Mouse (Mus musculus) lung, embryonic 15.5 days (tissue): ENCODE results near the gene Kras. TPM values are rescaled to one million over a fixed set of nuclear protein-coding genes. Genes with fewer than 3 reads are reported as not detected.

Experiments used
- ATAC-seq: fragments of 200-750 bp; cut with Nextera tagmentation; 2 replicates; pipeline ENCODE4 v1.8.0; 2017; ENCODE audit warnings: moderate number of reproducible peaks, borderline replicate concordance; ENCODE audit not compliant: low FRiP score, low TSS enrichment; ENCODE audit errors: extremely low read depth
- H3K27ac ChIP-seq: fragments of 300-500 bp; sonication (generic); 2 replicates; pipeline ENCODE4 v1.5.1; 2015; ENCODE audit warnings: moderate library complexity, mild to moderate bottlenecking, inconsistent platforms
- H3K27me3 ChIP-seq: fragments of 300-500 bp; sonication (generic); 2 replicates; pipeline ENCODE4 v1.6.1; 2015; ENCODE audit warnings: inconsistent platforms
- H3K36me3 ChIP-seq: fragments of 300-500 bp; sonication (generic); 2 replicates; pipeline ENCODE4 v1.6.1; 2015; ENCODE audit warnings: inconsistent platforms
- H3K4me1 ChIP-seq: fragments of 300-500 bp; sonication (generic); 2 replicates; pipeline ENCODE4 v1.6.1; 2015; ENCODE audit warnings: inconsistent platforms
- H3K4me2 ChIP-seq: fragments of 300-500 bp; sonication (generic); 2 replicates; pipeline ENCODE4 v1.6.1; 2015; ENCODE audit warnings: inconsistent platforms, mild to moderate bottlenecking, moderate library complexity
- H3K4me3 ChIP-seq: fragments of 300-500 bp; sonication (generic); 2 replicates; pipeline ENCODE4 v1.5.1; 2015; ENCODE audit warnings: mild to moderate bottlenecking, inconsistent platforms
- H3K9ac ChIP-seq: fragments of 300-500 bp; sonication (generic); 2 replicates; pipeline ENCODE4 v1.6.1; 2015; ENCODE audit warnings: inconsistent platforms
- H3K9me3 ChIP-seq: fragments of 300-500 bp; sonication (generic); 2 replicates; pipeline ENCODE4 v1.6.1; 2016; ENCODE audit warnings: inconsistent platforms
- WGBS: fragments of 180-500 bp; shearing (Covaris S2); methylation state at CpG from one replicate; pipeline ENCODE4 v1.1.7; 2015; 5-methylcytosine and 5-hydroxymethylcytosine counted together
- polyA plus RNA-seq: library from polyadenylated mRNA; unstranded; fragments of >200 nt; fragmentation: Nextera tagmentation; extraction: Ambion mirVana; gene quantifications from 2 replicates; pipeline ENCODE4 v1.2.1, GENCODE M21; 2015

Gene Kras
- polyA plus RNA-seq, 1 experiment from 2014 or later: 99.5 TPM

- Histone ChIP-seq H3K4me1 (peaks cover 17% of the 10 kb centered on the region; the same call in 1 of the 2 replicates), H3K36me3 (peaks cover 25% of the 10 kb centered on the region), H3K9ac (no peak overlapping the region), H3K27me3 (no peaks in the 10 kb centered on the region), H3K27ac (no peak overlapping the region), H3K9me3 (no peaks in the 10 kb centered on the region), H3K4me3 (no peak overlapping the region), H3K4me2 (no peak overlapping the region)
- ATAC-seq: no peak
- WGBS: 80% methylated on average over 5 of the region's 5 CpGs
Measured at GRCm38 (mm10) chr6:145246841-145247240, 3.2 kb downstream of the Kras start.

- Histone ChIP-seq H3K27me3 (no peaks in the 10 kb centered on the region), H3K4me2 (no peak overlapping the region), H3K4me3 (no peak overlapping the region), H3K27ac (no peak overlapping the region), H3K36me3 (peaks cover 51% of the 10 kb centered on the region), H3K9ac (no peak overlapping the region), H3K9me3 (no peaks in the 10 kb centered on the region), H3K4me1 (no peaks in the 10 kb centered on the region)
- 28% methylated on average over 1 of the region's 1 CpGs for WGBS
- ATAC-seq: no peak
Measured at GRCm38 (mm10) chr6:145242521-145242920, 7.5 kb downstream of the Kras start.

GRCm38 (mm10) chr6:145240285-145240684, 9.8 kb downstream of the Kras start:
- H3K9ac ChIP-seq: no peak overlapping the region
- peaks cover 45% of the 10 kb centered on the region for H3K36me3 ChIP-seq
- H3K4me1 ChIP-seq: no peaks in the 10 kb centered on the region
- no peaks in the 10 kb centered on the region for H3K27me3 ChIP-seq
- WGBS: 78% methylated on average over 6 of the region's 6 CpGs
- no peak overlapping the region for H3K27ac ChIP-seq
- no peak overlapping the region for H3K4me2 ChIP-seq
- no peaks in the 10 kb centered on the region for H3K9me3 ChIP-seq
- H3K4me3 ChIP-seq: no peak overlapping the region
- no peak for ATAC-seq

GRCm38 (mm10) chr6:145237148-145237547, 12.9 kb downstream of the Kras start:
- Histone ChIP-seq H3K4me2 (no peak overlapping the region), H3K4me3 (no peak overlapping the region), H3K4me1 (no peaks in the 10 kb centered on the region), H3K27me3 (no peaks in the 10 kb centered on the region), H3K9me3 (no peaks in the 10 kb centered on the region), H3K27ac (no peak overlapping the region), H3K36me3 (peaks cover 30% of the 10 kb centered on the region), H3K9ac (no peak overlapping the region)
- ATAC-seq: no peak
- 68% methylated on average over 4 of the region's 4 CpGs for WGBS

- H3K27ac ChIP-seq: no peak overlapping the region
- no peak for ATAC-seq
- H3K36me3 ChIP-seq: peaks cover 26% of the 10 kb centered on the region
- no peak overlapping the region for H3K4me3 ChIP-seq
- no peaks in the 10 kb centered on the region for H3K27me3 ChIP-seq
- no peaks in the 10 kb centered on the region for H3K9me3 ChIP-seq
- no peaks in the 10 kb centered on the region for H3K4me1 ChIP-seq
- no peak overlapping the region for H3K9ac ChIP-seq
- H3K4me2 ChIP-seq: no peak overlapping the region
- 84% methylated on average over 6 of the region's 6 CpGs for WGBS
Measured at GRCm38 (mm10) chr6:145235367-145235766, 14.7 kb downstream of the Kras start.

- no peak overlapping the region for H3K9ac ChIP-seq
- 64% methylated on average over 1 of the region's 1 CpGs for WGBS
- no peak overlapping the region for H3K4me3 ChIP-seq
- ATAC-seq: no peak
- no peaks in the 10 kb centered on the region for H3K9me3 ChIP-seq
- H3K27me3 ChIP-seq: no peaks in the 10 kb centered on the region
- H3K36me3 ChIP-seq: peaks cover 19% of the 10 kb centered on the region
- H3K4me1 ChIP-seq: no peaks in the 10 kb centered on the region
- no peak overlapping the region for H3K4me2 ChIP-seq
- H3K27ac ChIP-seq: no peak overlapping the region
Measured at GRCm38 (mm10) chr6:145234391-145234790, 15.6 kb downstream of the Kras start.

GRCm38 (mm10) chr6:145226296-145226695, 23.7 kb downstream of the Kras start:
- no peaks in the 10 kb centered on the region for H3K4me1 ChIP-seq
- no peak overlapping the region for H3K9ac ChIP-seq
- no peak for ATAC-seq
- 79% methylated on average over 3 of the region's 3 CpGs for WGBS
- no peaks in the 10 kb centered on the region for H3K27me3 ChIP-seq
- H3K4me2 ChIP-seq: no peak overlapping the region
- H3K27ac ChIP-seq: no peak overlapping the region
- peaks cover 31% of the 10 kb centered on the region for H3K36me3 ChIP-seq
- no peaks in the 10 kb centered on the region for H3K9me3 ChIP-seq
- H3K4me3 ChIP-seq: no peak overlapping the region

GRCm38 (mm10) chr6:145224246-145224645, 25.8 kb downstream of the Kras start:
- 90% methylated on average over 6 of the region's 6 CpGs for whole genome bisulfite sequencing
- Histone ChIP-seq H3K4me3 (no peak overlapping the region), H3K27ac (no peak overlapping the region), H3K9ac (no peak overlapping the region), H3K9me3 (no peaks in the 10 kb centered on the region), H3K36me3 (peaks cover 35% of the 10 kb centered on the region), H3K4me2 (no peak overlapping the region), H3K4me1 (no peaks in the 10 kb centered on the region), H3K27me3 (no peaks in the 10 kb centered on the region)
- ATAC-seq: no peak

- no peak overlapping the region for H3K4me2 ChIP-seq
- no peak overlapping the region for H3K9ac ChIP-seq
- H3K36me3 ChIP-seq: peaks cover 15% of the 10 kb centered on the region
- 86% methylated on average over 3 of the region's 3 CpGs for WGBS
- H3K27ac ChIP-seq: no peak overlapping the region
- no peak overlapping the region for H3K4me3 ChIP-seq
- ATAC-seq: no peak
- peaks cover 12% of the 10 kb centered on the region for H3K4me1 ChIP-seq
- no peaks in the 10 kb centered on the region for H3K27me3 ChIP-seq
- H3K9me3 ChIP-seq: no peaks in the 10 kb centered on the region
Measured at GRCm38 (mm10) chr6:145215826-145216225, 34.2 kb downstream of the Kras start.

GRCm38 (mm10) chr6:145213916-145214315, 36.1 kb downstream of the Kras start:
- WGBS: 68% methylated on average over 2 of the region's 2 CpGs
- H3K36me3 ChIP-seq: peaks cover 10% of the 10 kb centered on the region

GRCm38 (mm10) chr6:145211376-145212305, 38.4 kb downstream of the Kras start:
- peak overlapping the region; percentile 97 for H3K27ac ChIP-seq
- 2% methylated on average over 21 of the region's 21 CpGs for WGBS
- H3K9ac ChIP-seq: peak overlapping the region; percentile 84
- H3K9me3 ChIP-seq: no peaks in the 10 kb centered on the region
- no peaks in the 10 kb centered on the region for H3K27me3 ChIP-seq
- peaks cover 5% of the 10 kb centered on the region; the same call in 1 of the 2 replicates for H3K36me3 ChIP-seq
- peak overlapping the region; percentile 71 for H3K4me3 ChIP-seq
- ATAC-seq: peak; percentile 25; the same call in 1 of the 2 replicates
- H3K4me2 ChIP-seq: peak overlapping the region; percentile 72
- peaks cover 18% of the 10 kb centered on the region for H3K4me1 ChIP-seq

More at GRCm38 (mm10) chr6:145213916-145214315, 36.1 kb downstream of the Kras start:
- peaks cover 18% of the 10 kb centered on the region for H3K4me1 ChIP-seq
- H3K27ac ChIP-seq: no peak overlapping the region
- no peaks in the 10 kb centered on the region for H3K9me3 ChIP-seq
- no peak overlapping the region for H3K4me3 ChIP-seq
- no peak overlapping the region for H3K9ac ChIP-seq
- no peak overlapping the region for H3K4me2 ChIP-seq
- no peak for ATAC-seq
- H3K27me3 ChIP-seq: no peaks in the 10 kb centered on the region

- peak within 1 kb of the TSS; percentile 78 for H3K4me2 ChIP-seq
- peak within 1 kb of the TSS; percentile 97 for H3K27ac ChIP-seq
- peak within 1 kb of the TSS; percentile 71 for H3K4me3 ChIP-seq
- no peaks in the 10 kb centered on the region for H3K27me3 ChIP-seq
- H3K4me1 ChIP-seq: peaks cover 18% of the 10 kb centered on the region
- peak; percentile 100 for ATAC-seq
- H3K36me3 ChIP-seq: peaks cover 2% of the 10 kb centered on the region; the same call in 1 of the 2 replicates
- no peaks in the 10 kb centered on the region for H3K9me3 ChIP-seq
- peak within 1 kb of the TSS; percentile 84 for H3K9ac ChIP-seq
- under 1% methylated on average over 36 of the region's 36 CpGs for WGBS
Measured at GRCm38 (mm10) chr6:145210816-145211338, 39.2 kb downstream of the Kras start, which contains the start of the genes Casc1 and Etfrf1. TSS of gene Casc1 (minus strand) at chr6:145211005. TSS of gene Etfrf1 (plus strand) at chr6:145211134.
